Mouse (Mus musculus) embryo, embryonic 9.5 days (tissue): ENCODE results near the gene Pappa2.

Experiments used
- DNase-seq: peaks from one replicate; pipeline ENCODE4 v3.0.0-alpha.2; 2017; ENCODE audit errors: extremely low spot score

The Pappa2 gene

GRCm38 (mm10) chr1:158980390-158980789 lies at the start of gene Pappa2:
Gene Pappa2, minus strand, starts transcription at chr1:158980490.
- DNase-seq = no peak

DNA sequence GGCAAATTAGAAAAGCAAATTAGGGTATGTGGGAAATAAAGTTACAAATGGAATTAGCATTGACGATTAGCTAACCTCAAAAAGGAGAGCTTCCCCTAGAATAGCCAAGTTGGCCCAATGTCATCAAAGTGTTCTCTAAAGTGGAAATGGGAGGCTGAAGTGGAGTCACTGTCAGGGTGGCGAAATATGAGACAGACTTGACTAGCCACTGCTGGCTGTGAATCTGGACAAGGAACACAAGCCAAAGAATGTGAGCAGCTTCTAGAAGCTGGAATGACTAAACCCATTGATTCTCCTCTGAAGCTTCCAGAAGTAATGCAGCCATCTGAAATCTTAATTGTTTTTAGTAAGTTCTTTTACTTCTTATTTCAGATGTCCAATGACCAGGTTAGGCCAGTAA lies 48.8 kb upstream of the Pappa2 start:
- DNase-seq = no peak

GRCm38 (mm10) chr1:159014940-159015660 lies 34.8 kb upstream of the Pappa2 start:
- DNase-seq = no peak

- DNase-seq = no peak
Observed at GRCm38 (mm10) chr1:158987042-158987441, 6.8 kb upstream of the Pappa2 start.

DNA sequence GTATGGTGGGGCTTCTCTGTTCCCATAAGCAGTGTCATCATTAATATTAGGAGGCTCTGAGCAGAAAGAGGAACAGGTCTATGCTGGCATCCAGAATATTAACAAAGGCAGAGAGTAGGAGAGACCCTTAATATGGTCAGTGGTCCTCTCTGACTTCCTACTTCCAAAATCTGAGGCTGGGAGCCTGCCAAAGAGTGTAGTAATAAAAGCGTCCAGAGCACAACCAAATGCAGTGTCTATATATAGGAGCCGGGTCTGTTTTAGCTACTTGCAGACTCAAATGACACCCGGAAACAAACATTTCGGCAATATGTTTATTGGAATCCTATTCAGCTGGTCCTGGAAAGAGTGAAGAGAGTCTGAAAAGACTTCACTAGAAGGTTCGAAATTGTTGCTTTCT lies 17.9 kb downstream of the Pappa2 start:
- DNase-seq = no peak

GRCm38 (mm10) chr1:158960984-158961383 lies 19.3 kb downstream of the Pappa2 start:
- DNase-seq = no peak

DNA sequence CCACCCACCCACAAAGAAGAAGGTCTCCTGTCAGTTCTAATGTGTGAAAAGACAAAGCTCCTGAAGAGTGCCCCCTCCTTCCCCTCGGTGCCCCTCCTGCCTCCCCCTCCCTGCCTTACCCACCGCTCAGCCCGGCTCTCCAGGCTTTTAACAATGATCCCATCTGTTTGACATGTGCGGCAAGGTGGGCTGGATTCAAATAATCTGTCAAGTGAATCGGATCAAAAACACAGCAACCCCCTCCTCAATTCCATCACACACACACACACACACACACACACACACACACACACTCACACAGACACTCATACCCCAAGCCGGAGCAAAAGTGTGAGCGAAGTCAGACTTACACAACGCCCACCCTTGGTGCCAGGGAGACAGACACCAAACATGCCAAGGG lies 19.7 kb downstream of the Pappa2 start:
- DNase-seq = no peak

- no peak for DNase-seq
Observed at GRCm38 (mm10) chr1:158956361-158956760, 23.9 kb downstream of the Pappa2 start.

DNA sequence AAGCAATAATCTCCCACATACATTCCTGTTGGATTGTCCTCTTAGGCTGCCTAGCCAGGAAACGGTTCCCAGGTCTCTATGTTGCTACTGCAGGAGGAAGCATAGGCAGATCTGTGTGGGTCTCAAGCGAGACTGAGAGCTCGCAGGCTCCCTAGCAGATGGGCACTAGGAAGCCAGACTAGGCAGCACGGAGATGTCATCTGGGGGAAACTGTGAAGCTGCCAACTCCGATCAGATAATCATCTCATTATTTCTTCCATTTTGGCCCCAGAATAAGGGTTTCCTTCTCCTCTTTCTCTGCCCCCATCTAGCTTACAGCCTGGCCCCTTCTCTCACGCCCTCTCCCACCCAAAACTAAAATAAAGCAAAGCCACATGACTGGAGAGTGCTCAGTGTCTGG lies 25.5 kb downstream of the Pappa2 start:
- DNase-seq = no peak

GRCm38 (mm10) chr1:158953479-158954207 lies 26.6 kb downstream of the Pappa2 start:
- DNase-seq = peak; percentile 75

DNA sequence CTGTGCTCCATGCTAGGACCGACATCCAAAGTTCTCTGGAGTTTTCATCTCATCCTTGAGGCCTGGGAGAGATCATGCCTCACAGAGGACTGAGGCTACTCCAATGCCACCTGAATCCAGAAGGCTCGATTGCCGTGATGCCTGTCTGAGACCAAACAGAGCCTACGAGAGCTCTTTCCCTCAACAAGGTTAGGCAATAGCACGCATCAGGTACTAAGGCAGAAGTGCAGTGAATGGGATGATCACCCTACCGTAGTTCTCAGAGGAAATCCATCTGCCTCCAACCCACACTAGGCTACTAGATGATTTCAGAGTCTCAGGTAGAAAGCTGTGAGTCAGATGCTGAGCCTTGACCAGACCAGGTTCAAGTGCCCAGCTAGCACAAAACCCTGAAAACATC lies 31.2 kb downstream of the Pappa2 start:
- no peak for DNase-seq

GRCm38 (mm10) chr1:158947981-158948735 lies 32.1 kb downstream of the Pappa2 start:
- DNase-seq = no peak

- DNase-seq = no peak
Observed at GRCm38 (mm10) chr1:158944936-158945335, 35.4 kb downstream of the Pappa2 start.

DNA sequence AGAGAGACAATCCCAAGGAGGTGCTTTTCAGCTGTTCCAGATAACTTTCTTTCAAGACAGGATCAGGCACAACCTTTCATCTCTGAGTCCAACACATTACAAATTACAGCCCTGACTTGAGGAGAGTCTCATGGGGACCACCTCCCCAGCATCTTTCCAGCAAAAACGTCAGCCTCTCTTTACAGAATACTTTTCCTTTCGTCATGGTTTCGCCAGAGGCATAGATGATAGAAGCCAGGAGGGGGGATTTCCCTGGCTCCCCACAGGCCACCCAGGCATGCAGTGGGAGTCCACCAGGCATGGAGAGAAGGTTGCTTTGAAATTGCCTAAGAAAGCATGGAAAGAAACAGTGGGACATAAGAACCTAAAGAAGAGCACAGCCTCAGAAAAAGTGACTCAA lies 37.4 kb downstream of the Pappa2 start:
- no peak for DNase-seq

- DNase-seq = no peak
Observed at GRCm38 (mm10) chr1:158940966-158941365, 39.3 kb downstream of the Pappa2 start.

DNA sequence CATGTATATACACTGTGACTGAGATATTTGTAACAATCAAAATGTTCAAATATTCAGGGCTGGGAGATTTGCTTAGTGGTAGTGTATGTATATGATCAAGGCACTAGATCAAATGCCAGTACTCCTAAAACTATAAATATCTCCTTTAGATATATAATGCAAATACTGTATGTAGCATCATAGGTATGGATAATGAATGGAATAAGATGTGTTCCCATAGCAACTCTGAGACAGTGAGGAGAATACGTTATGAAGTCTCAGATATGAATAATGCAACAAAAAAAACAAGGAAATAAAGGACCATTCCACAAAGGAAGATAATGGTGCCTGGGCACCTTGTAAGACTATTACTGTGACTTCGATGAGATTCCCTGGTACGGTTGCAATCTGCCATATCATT lies 45.8 kb downstream of the Pappa2 start:
- no peak for DNase-seq

- no peak for DNase-seq
Observed at GRCm38 (mm10) chr1:158931202-158931827, 49.0 kb downstream of the Pappa2 start.

GRCm38 (mm10) chr1:158929369-158929768 lies 50.9 kb downstream of the Pappa2 start:
- no peak for DNase-seq

DNA sequence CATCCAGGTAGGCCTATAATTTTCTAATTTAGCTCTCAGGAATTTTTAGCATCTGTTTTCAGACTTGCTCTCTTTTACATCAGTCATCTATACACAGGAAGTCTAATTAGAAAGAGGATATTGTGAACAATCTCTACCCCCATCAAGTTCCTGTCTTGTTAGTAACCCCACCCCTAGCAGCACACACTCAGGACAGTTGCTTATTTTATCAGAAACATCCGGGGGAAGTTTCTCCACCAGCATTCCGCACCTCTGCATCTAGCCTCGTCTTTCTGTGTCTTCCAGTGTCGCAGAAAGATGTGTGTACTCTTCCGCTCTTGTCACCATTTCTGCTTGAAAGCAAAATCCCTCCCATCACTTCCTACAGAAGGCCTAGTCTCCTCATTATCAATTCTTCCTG lies 59.8 kb downstream of the Pappa2 start:
- no peak for DNase-seq

- no peak for DNase-seq
Observed at GRCm38 (mm10) chr1:158918890-158919289, 61.4 kb downstream of the Pappa2 start.

DNA sequence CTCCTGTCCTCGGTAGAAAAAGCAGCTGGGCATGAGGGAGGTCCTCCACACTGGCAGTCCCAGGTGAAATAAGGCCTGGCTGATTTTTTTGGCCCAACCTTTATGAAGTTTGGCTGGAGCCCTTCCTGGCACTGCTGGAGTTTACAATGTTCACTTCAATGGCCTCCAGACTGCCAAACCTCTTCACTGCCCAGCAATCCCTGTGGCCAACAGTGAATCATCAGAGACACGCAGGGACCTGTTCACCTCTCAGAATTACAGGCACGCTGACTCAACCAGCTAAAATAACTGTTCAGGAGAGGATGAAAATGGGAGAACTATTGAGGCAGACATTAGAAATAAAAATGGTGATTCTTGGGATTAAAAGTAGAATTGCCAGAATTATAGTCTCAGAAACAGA lies 63.2 kb downstream of the Pappa2 start:
- no peak for DNase-seq

DNA sequence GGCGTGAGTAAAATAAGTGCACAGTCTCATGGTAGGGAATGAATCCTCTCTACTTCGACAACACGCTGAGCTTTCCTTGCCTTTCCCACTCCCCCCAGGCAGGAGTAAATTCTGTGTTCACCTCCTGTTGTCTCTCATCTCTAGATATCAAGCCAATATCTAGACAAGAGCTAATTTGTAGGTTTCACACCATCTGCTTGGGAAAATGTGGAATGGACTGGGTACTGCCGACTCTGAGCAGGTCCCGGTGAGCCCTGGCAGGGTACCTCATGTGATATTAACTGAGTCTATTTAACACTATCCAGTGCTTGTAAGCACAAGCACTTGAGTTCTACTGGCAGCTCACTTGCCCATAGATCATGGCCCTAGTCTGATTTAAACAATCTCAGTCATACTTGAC lies 64.7 kb downstream of the Pappa2 start:
- DNase-seq = no peak
